Mouse (Mus musculus) CH12.LX (cell line): ENCODE measurements around the gene Ptprd. TPM values are rescaled to one million over a fixed set of nuclear protein-coding genes. Genes with fewer than 3 reads are reported as not detected.

Experiments
- DNase-seq: peaks from one replicate; pipeline ENCODE4 v3.0.0-alpha.2; 2013; ENCODE audit errors: extremely low read depth
- H3K27ac ChIP-seq: 2 replicates; pipeline ENCODE4 v1.5.1; 2012; ENCODE audit warnings: low read depth, mild to moderate bottlenecking, control low read depth, moderate library complexity; ENCODE audit not compliant: insufficient read depth
- H3K27me3 ChIP-seq: replicated peaks from 2 replicates; pipeline ENCODE3; 2012; ENCODE audit warnings: inconsistent platforms
- H3K36me3 ChIP-seq, 2 experiments: replicated peaks in 1 of 2; 2 replicates each; pipeline versions ENCODE3 to v1.6.1; 2012; ENCODE audit warnings: inconsistent platforms in 1 of 2, low read length in 1 of 2, mild to moderate bottlenecking in 1 of 2, mixed read lengths in 1 of 2, moderate library complexity in 1 of 2; ENCODE audit not compliant: control insufficient read depth in 1 of 2, insufficient read depth in 1 of 2
- H3K4me1 ChIP-seq, 2 experiments: 2 replicates each; pipeline ENCODE4 v1.6.1; 2012; ENCODE audit warnings: inconsistent platforms in 1 of 2, moderate library complexity in 1 of 2; ENCODE audit not compliant: insufficient read depth in 2 of 2, control insufficient read depth in 1 of 2
- H3K4me2 ChIP-seq: 2 replicates; pipeline ENCODE4 v1.6.1; 2012; ENCODE audit warnings: low read depth, mild to moderate bottlenecking, control low read depth; ENCODE audit not compliant: poor library complexity, insufficient read depth, severe bottlenecking
- H3K4me3 ChIP-seq, 3 experiments: fragments of 150-350 bp in 1 of 3; sonication (generic) in 1 of 3; replicated peaks in 1 of 3; 2 replicates each; pipeline versions ENCODE3 to v1.5.1; 2011 to 2012; ENCODE audit warnings: low read depth in 2 of 3, low read length in 2 of 3, mild to moderate bottlenecking in 2 of 3, moderate library complexity in 2 of 3, control low read depth in 1 of 3, improper control_type of control experiment in 1 of 3, inconsistent platforms in 1 of 3, mixed read lengths in 1 of 3; ENCODE audit not compliant: poor library complexity in 1 of 3
- H3K79me2 ChIP-seq: replicated peaks from 2 replicates; pipeline ENCODE4 v1.6.1; 2012; ENCODE audit warnings: mild to moderate bottlenecking, moderate library complexity; ENCODE audit not compliant: control insufficient read depth, poor library complexity, insufficient read depth, severe bottlenecking; ENCODE audit errors: extremely low read depth
- H3K9ac ChIP-seq: 2 replicates; pipeline ENCODE4 v1.6.1; 2012; ENCODE audit warnings: low read depth, mild to moderate bottlenecking, control low read depth, moderate library complexity; ENCODE audit not compliant: insufficient read depth
- H3K9me3 ChIP-seq: replicated peaks from 2 replicates; pipeline ENCODE3; 2012; ENCODE audit warnings: low read length, inconsistent platforms, mixed read lengths
- CHD2 ChIP-seq: IDR thresholded peaks from 2 replicates; pipeline ENCODE4 v1.6.1; 2011; ENCODE audit warnings: low read length, improper control_type of control experiment
- CTCF ChIP-seq, 2 experiments: IDR thresholded peaks in 1 of 2; conservative IDR thresholded peaks in 1 of 2; 2 replicates each; pipeline ENCODE4 v1.5.1; 2011 to 2012; ENCODE audit warnings: low read depth in 2 of 2, low read length in 2 of 2, improper control_type of control experiment in 1 of 2, inconsistent platforms in 1 of 2, mild to moderate bottlenecking in 1 of 2, moderate library complexity in 1 of 2
- ELF1 ChIP-seq: IDR thresholded peaks from 2 replicates; pipeline ENCODE4 v1.6.1; 2014; ENCODE audit warnings: low read depth, mild to moderate bottlenecking, inconsistent platforms, low read length, improper control_type of control experiment
- EP300 ChIP-seq: IDR thresholded peaks from 2 replicates; pipeline ENCODE4 v1.6.1; 2011; ENCODE audit warnings: low read length, improper control_type of control experiment
- HCFC1 ChIP-seq: IDR thresholded peaks from 2 replicates; pipeline ENCODE4 v1.6.1; 2012; ENCODE audit warnings: low read depth, mild to moderate bottlenecking, inconsistent platforms, low read length, improper control_type of control experiment
- KAT2A ChIP-seq: IDR thresholded peaks from 2 replicates; pipeline ENCODE4 v1.6.1; 2012; ENCODE audit warnings: low read length, improper control_type of control experiment, inconsistent platforms; ENCODE audit not compliant: insufficient replicate concordance
- MAX ChIP-seq: IDR thresholded peaks from 2 replicates; pipeline ENCODE4 v1.6.1; 2011; ENCODE audit warnings: low read length, improper control_type of control experiment
- MAZ ChIP-seq: IDR thresholded peaks from 2 replicates; pipeline ENCODE4 v1.6.1; 2012; ENCODE audit warnings: low read depth, mild to moderate bottlenecking, inconsistent platforms, low read length, improper control_type of control experiment, moderate library complexity
- MYC ChIP-seq: IDR thresholded peaks from 2 replicates; pipeline ENCODE4 v1.6.1; 2011; ENCODE audit warnings: low read depth, mild to moderate bottlenecking, improper control_type of control experiment, low read length
- NRF1 ChIP-seq: IDR thresholded peaks from 2 replicates; pipeline ENCODE4 v1.6.1; 2014; ENCODE audit warnings: low read depth, mild to moderate bottlenecking, inconsistent platforms, low read length, improper control_type of control experiment, moderate library complexity
- RAD21 ChIP-seq: IDR thresholded peaks from 2 replicates; pipeline ENCODE4 v1.6.1; 2011; ENCODE audit warnings: low read depth, mild to moderate bottlenecking, low read length, improper control_type of control experiment, moderate library complexity
- RCOR1 ChIP-seq: conservative IDR thresholded peaks from 2 replicates; pipeline ENCODE4 v1.6.1; 2012; ENCODE audit warnings: low read depth, mild to moderate bottlenecking, inconsistent platforms, low read length, improper control_type of control experiment
- SMC3 ChIP-seq: IDR thresholded peaks from 2 replicates; pipeline ENCODE4 v1.6.1; 2011; ENCODE audit warnings: low read depth, low read length, improper control_type of control experiment
- TBP ChIP-seq: conservative IDR thresholded peaks from 2 replicates; pipeline ENCODE4 v1.6.1; 2011; ENCODE audit warnings: low read depth, low read length, improper control_type of control experiment
- TCF12 ChIP-seq: IDR thresholded peaks from 2 replicates; pipeline ENCODE4 v1.6.1; 2014; ENCODE audit warnings: low read depth, mild to moderate bottlenecking, inconsistent platforms, low read length, improper control_type of control experiment
- UBTF ChIP-seq: IDR thresholded peaks from 2 replicates; pipeline ENCODE4 v1.6.1; 2012; ENCODE audit warnings: low read depth, mild to moderate bottlenecking, inconsistent platforms, low read length, improper control_type of control experiment, moderate library complexity
- USF1 ChIP-seq: IDR thresholded peaks from 2 replicates; pipeline ENCODE4 v1.6.1; 2014; ENCODE audit warnings: low read depth, mild to moderate bottlenecking, inconsistent platforms, low read length, improper control_type of control experiment
- USF2 ChIP-seq: conservative IDR thresholded peaks from 2 replicates; pipeline ENCODE4 v1.6.1; 2011; ENCODE audit warnings: low read depth, low read length, improper control_type of control experiment
- ZMIZ1 ChIP-seq: IDR thresholded peaks from 2 replicates; pipeline ENCODE4 v1.6.1; 2012; ENCODE audit warnings: low read depth, mild to moderate bottlenecking, inconsistent platforms, low read length, improper control_type of control experiment
- ZNF384 ChIP-seq: IDR thresholded peaks from 2 replicates; pipeline ENCODE4 v1.6.1; 2012; ENCODE audit warnings: low read depth, low read length, improper control_type of control experiment, inconsistent platforms
- dilution Hi-C: fragments of 300-500 bp; cut with MboI; formaldehyde crosslinking; loops from 2 replicates; pipeline ENCODE4 v1.14.3; 2020; ENCODE audit warnings: low sequenced_read_pairs; ENCODE audit not compliant: extremely low pct_unique_long_range_greater_than_20kb, extremely low pct_ligation_motif_present
- in situ Hi-C: fragments of 300-500 bp; cut with MboI; formaldehyde crosslinking; loops from 3 replicates; pipeline ENCODE4 v1.14.3; 2019; ENCODE audit warnings: low sequenced_read_pairs, low pct_ligation_motif_present, low pct_unique_long_range_greater_than_20kb, mixed read lengths
- polyA plus RNA-seq: library from polyadenylated mRNA; unstranded; fragments of >175 nt; gene quantifications from 2 replicates; pipeline ENCODE4 v1.2.1, GENCODE M21; 2012; ENCODE audit warnings: low read depth; ENCODE audit not compliant: insufficient read length
- total RNA-seq, 2 experiments: library from RNA; depleted of rRNA; stranded (reverse); fragments of 300-350 nt in 1 of 2; fragments of >200 nt in 1 of 2; gene quantifications; 2 replicates each; pipeline ENCODE4 v1.2.3; 2012 to 2014

The Ptprd gene
- total and polyA plus RNA-seq, 3 experiments, result not detected

GRCm38 (mm10) chr4:76091845-76092244 lies 2119.9 kb downstream of the Ptprd start:
- no peaks in the 10 kb centered on the region for H3K27me3 ChIP-seq
- no peak for TF ChIP-seq TCF12
- no peak for TF ChIP-seq KAT2A
- TF ChIP-seq MAZ, result no peak
- no peak for TF ChIP-seq RCOR1
- TF ChIP-seq ZMIZ1, result no peak
- TF ChIP-seq USF2, result no peak
- no peak for TF ChIP-seq USF1
- TF ChIP-seq EP300, result no peak
- no peak for TF ChIP-seq NRF1
- TF ChIP-seq, all 38 proteins: peak for 0
- no peak overlapping the region for H3K4me2 ChIP-seq
- peaks cover 41% of the 10 kb centered on the region for H3K9me3 ChIP-seq
- no peak overlapping the region for H3K4me3 ChIP-seq
- no peak overlapping the region for H3K27ac ChIP-seq
- H3K79me2 ChIP-seq, result no peaks in the 10 kb centered on the region
- dilution Hi-C loops (no loop called here), in situ Hi-C loops (no loop called here)
- H3K36me3 ChIP-seq, result no peaks in the 10 kb centered on the region
- H3K4me1 ChIP-seq, result no peaks in the 10 kb centered on the region
- H3K9ac ChIP-seq, result no peak overlapping the region
- DNase-seq, result no peak

- Histone ChIP-seq H3K9me3 (peaks cover 45% of the 10 kb centered on the region), H3K27me3 (no peaks in the 10 kb centered on the region), H3K79me2 (no peaks in the 10 kb centered on the region), H3K36me3 (no peaks in the 10 kb centered on the region), H3K4me2 (no peak overlapping the region), H3K4me1 (no peaks in the 10 kb centered on the region), H3K4me3 (no peak overlapping the region), H3K9ac (no peak overlapping the region), H3K27ac (no peak overlapping the region)
- TF ChIP-seq MAX, result no peak
- TF ChIP-seq SMC3, result no peak
- TF ChIP-seq ZNF384, result no peak
- TF ChIP-seq UBTF, result no peak
- TF ChIP-seq CTCF (conservative IDR thresholded peaks at IDR 0.05 in 1 of 2, IDR thresholded peaks at IDR 0.05 in 1 of 2; ENCODE audit: low read depth in 2 of 2, low read length in 2 of 2), result no peak
- no peak for TF ChIP-seq RAD21
- no peak for TF ChIP-seq HCFC1
- no peak for TF ChIP-seq CHD2
- TF ChIP-seq TBP, result no peak
- TF ChIP-seq MYC, result no peak
- no peak for TF ChIP-seq MAZ
- TF ChIP-seq KAT2A, result no peak
- TF ChIP-seq ELF1, result no peak
- in situ Hi-C loops, result no loop called here
- dilution Hi-C loops, result no loop called here
- no peak for DNase-seq
These were observed 2121.9 kb downstream of the Ptprd start for GRCm38 (mm10) chr4:76089866-76090265.
